Mouse (Mus musculus) neural tube, embryonic 15.5 days (tissue): Measurements from ENCODE around the gene Sbk1. TPM values are rescaled to one million over a fixed set of nuclear protein-coding genes. Genes with fewer than 3 reads are reported as not detected.

Experiments used
- ATAC-seq: fragments of 200-750 bp; cut with Nextera tagmentation; 2 replicates; pipeline ENCODE4 v1.8.0; 2017; ENCODE audit warnings: mild to moderate bottlenecking, moderate TSS enrichment, moderate library complexity; ENCODE audit not compliant: low FRiP score
- H3K27ac ChIP-seq: fragments of 300-500 bp; sonication (generic); replicated peaks from 2 replicates; pipeline ENCODE4 v1.5.1; 2015; ENCODE audit warnings: mild to moderate bottlenecking, inconsistent platforms
- H3K27me3 ChIP-seq: fragments of 300-500 bp; sonication (generic); replicated peaks from 2 replicates; pipeline ENCODE4 v1.6.1; 2015; ENCODE audit warnings: inconsistent platforms
- H3K36me3 ChIP-seq: fragments of 300-500 bp; sonication (generic); 2 replicates; pipeline ENCODE4 v1.6.1; 2015; ENCODE audit warnings: inconsistent platforms
- H3K4me1 ChIP-seq: fragments of 300-500 bp; sonication (generic); 2 replicates; pipeline ENCODE4 v1.6.1; 2015; ENCODE audit warnings: inconsistent platforms
- H3K4me2 ChIP-seq: fragments of 300-500 bp; sonication (generic); 2 replicates; pipeline ENCODE4 v1.6.1; 2015; ENCODE audit warnings: inconsistent platforms, mild to moderate bottlenecking, moderate library complexity
- H3K4me3 ChIP-seq: fragments of 300-500 bp; sonication (generic); replicated peaks from 2 replicates; pipeline ENCODE4 v1.5.1; 2015; ENCODE audit warnings: mild to moderate bottlenecking, inconsistent platforms
- H3K9ac ChIP-seq: fragments of 300-500 bp; sonication (generic); replicated peaks from 2 replicates; pipeline ENCODE4 v1.6.1; 2015; ENCODE audit warnings: mild to moderate bottlenecking, inconsistent platforms
- H3K9me3 ChIP-seq: fragments of 300-500 bp; sonication (generic); replicated peaks from 2 replicates; pipeline ENCODE4 v1.6.1; 2016; ENCODE audit warnings: inconsistent platforms
- WGBS: fragments of 180-500 bp; shearing (Covaris S2); methylation state at CpG from one replicate; pipeline ENCODE4 v1.1.7; 2015; ENCODE audit warnings: mixed read lengths; 5-methylcytosine and 5-hydroxymethylcytosine counted together
- polyA plus RNA-seq: library from polyadenylated mRNA; unstranded; fragments of >200 nt; fragmentation: Nextera tagmentation; extraction: Ambion mirVana; gene quantifications from 2 replicates; pipeline ENCODE4 v1.2.1, GENCODE M21; 2015

Gene Sbk1
- polyA plus RNA-seq, 1 experiment from 2014 or later = 182 TPM

- H3K36me3 ChIP-seq = no peaks in the 10 kb centered on the region
- H3K27ac ChIP-seq = no peak overlapping the region
- no peak overlapping the region for H3K9ac ChIP-seq
- no peak overlapping the region for H3K4me2 ChIP-seq
- no peaks in the 10 kb centered on the region for H3K9me3 ChIP-seq
- H3K4me1 ChIP-seq = peaks cover 39% of the 10 kb centered on the region
- peaks cover 2% of the 10 kb centered on the region; the same call in 1 of the 2 replicates for H3K27me3 ChIP-seq
- WGBS = 64% methylated on average over 8 of the region's 8 CpGs
- no peak for ATAC-seq
- H3K4me3 ChIP-seq = no peak overlapping the region
Measured at GRCm38 (mm10) chr7:126267606-126268005, 4.8 kb upstream of the Sbk1 start.

GRCm38 (mm10) chr7:126272770-126273311 is 422 bp downstream of the Sbk1 start:
- Histone ChIP-seq H3K9ac (peak overlapping the region; percentile 99), H3K4me3 (peak overlapping the region; percentile 95), H3K4me2 (peak overlapping the region; percentile 90), H3K9me3 (no peaks in the 10 kb centered on the region), H3K4me1 (peaks cover 58% of the 10 kb centered on the region), H3K27me3 (0 out of 2 replicates have a peak, but pooled peaks cover 2% of the 10 kb centered on the region), H3K36me3 (peaks cover 7% of the 10 kb centered on the region; the same call in 1 of the 2 replicates), H3K27ac (peak overlapping the region; percentile 96)
- 0% methylated on average over 35 of the region's 38 CpGs for WGBS
- ATAC-seq = peak; percentile 40

- peak overlapping the region; percentile 90 for H3K4me2 ChIP-seq
- H3K27me3 ChIP-seq = no peaks in the 10 kb centered on the region
- H3K4me1 ChIP-seq = peaks cover 65% of the 10 kb centered on the region
- peak overlapping the region; percentile 99 for H3K9ac ChIP-seq
- H3K36me3 ChIP-seq = peaks cover 12% of the 10 kb centered on the region; the same call in 1 of the 2 replicates
- H3K4me3 ChIP-seq = peak overlapping the region; percentile 95
- peak overlapping the region; percentile 96 for H3K27ac ChIP-seq
- no peaks in the 10 kb centered on the region for H3K9me3 ChIP-seq
- ATAC-seq = no peak
- 4% methylated on average over 11 of the region's 11 CpGs for WGBS
Measured at GRCm38 (mm10) chr7:126273351-126274042, 1.1 kb downstream of the Sbk1 start.

GRCm38 (mm10) chr7:126274137-126274536 is 1.7 kb downstream of the Sbk1 start:
- Histone ChIP-seq H3K27me3 (no peaks in the 10 kb centered on the region), H3K4me2 (peak overlapping the region; percentile 90), H3K9me3 (no peaks in the 10 kb centered on the region), H3K36me3 (peaks cover 14% of the 10 kb centered on the region; the same call in 1 of the 2 replicates), H3K9ac (peak overlapping the region; percentile 99), H3K4me1 (peaks cover 71% of the 10 kb centered on the region), H3K27ac (0 out of 2 replicates have a peak overlapping the region, but pooled peaks have one; percentile 96), H3K4me3 (peak overlapping the region; percentile 95)
- WGBS = 5% methylated on average over 3 of the region's 3 CpGs
- ATAC-seq = no peak

GRCm38 (mm10) chr7:126274626-126275025 is 2.2 kb downstream of the Sbk1 start:
- Histone ChIP-seq H3K4me3 (peak overlapping the region; percentile 95), H3K27me3 (no peaks in the 10 kb centered on the region), H3K36me3 (peaks cover 16% of the 10 kb centered on the region; the same call in 1 of the 2 replicates), H3K4me2 (peak overlapping the region; percentile 90), H3K4me1 (peaks cover 76% of the 10 kb centered on the region), H3K9me3 (no peaks in the 10 kb centered on the region), H3K27ac (peak overlapping the region; percentile 96; the same call in 1 of the 2 replicates), H3K9ac (peak overlapping the region; percentile 99)
- WGBS = 4% methylated on average over 4 of the region's 4 CpGs
- ATAC-seq = no peak

- no peaks in the 10 kb centered on the region for H3K9me3 ChIP-seq
- 80% methylated on average over 5 of the region's 5 CpGs for WGBS
- peak overlapping the region; percentile 99 for H3K9ac ChIP-seq
- peak overlapping the region; percentile 90 for H3K4me2 ChIP-seq
- H3K4me3 ChIP-seq = peak overlapping the region; percentile 95
- peaks cover 84% of the 10 kb centered on the region for H3K4me1 ChIP-seq
- H3K27ac ChIP-seq = 0 out of 2 replicates have a peak overlapping the region, but pooled peaks have one; percentile 41
- no peaks in the 10 kb centered on the region for H3K27me3 ChIP-seq
- H3K36me3 ChIP-seq = peaks cover 20% of the 10 kb centered on the region; the same call in 1 of the 2 replicates
- no peak for ATAC-seq
Measured at GRCm38 (mm10) chr7:126275711-126276110, 3.3 kb downstream of the Sbk1 start.

GRCm38 (mm10) chr7:126276297-126276696 is 3.9 kb downstream of the Sbk1 start:
- Histone ChIP-seq H3K4me1 (peaks cover 81% of the 10 kb centered on the region), H3K4me2 (peak overlapping the region; percentile 90), H3K4me3 (peak overlapping the region; percentile 95), H3K36me3 (peaks cover 22% of the 10 kb centered on the region; the same call in 1 of the 2 replicates), H3K9me3 (no peaks in the 10 kb centered on the region), H3K27me3 (no peaks in the 10 kb centered on the region), H3K27ac (peak overlapping the region; percentile 13; the same call in 1 of the 2 replicates), H3K9ac (peak overlapping the region; percentile 99; the same call in 1 of the 2 replicates)
- no peak for ATAC-seq
- WGBS = 48% methylated on average over 6 of the region's 6 CpGs

GRCm38 (mm10) chr7:126277536-126278295 is 5.3 kb downstream of the Sbk1 start:
- Histone ChIP-seq H3K27ac (no peak overlapping the region; the same call in 1 of the 2 replicates), H3K36me3 (peaks cover 31% of the 10 kb centered on the region; the same call in 1 of the 2 replicates), H3K4me2 (peak overlapping the region; percentile 90), H3K9me3 (no peaks in the 10 kb centered on the region), H3K9ac (peak overlapping the region; percentile 99; the same call in 1 of the 2 replicates), H3K4me3 (peak overlapping the region; percentile 95), H3K27me3 (no peaks in the 10 kb centered on the region), H3K4me1 (peaks cover 88% of the 10 kb centered on the region)
- no peak for ATAC-seq
- 47% methylated on average over 22 of the region's 22 CpGs for WGBS

GRCm38 (mm10) chr7:126278799-126279198 is 6.4 kb downstream of the Sbk1 start:
- H3K4me3 ChIP-seq = no peak overlapping the region
- no peak overlapping the region; the same call in 1 of the 2 replicates for H3K9ac ChIP-seq
- WGBS = 84% methylated on average over 5 of the region's 5 CpGs
- H3K9me3 ChIP-seq = no peaks in the 10 kb centered on the region
- no peak for ATAC-seq
- H3K27me3 ChIP-seq = no peaks in the 10 kb centered on the region
- H3K36me3 ChIP-seq = peaks cover 39% of the 10 kb centered on the region
- peak overlapping the region; percentile 90; the same call in 1 of the 2 replicates for H3K4me2 ChIP-seq
- H3K4me1 ChIP-seq = peaks cover 94% of the 10 kb centered on the region
- no peak overlapping the region for H3K27ac ChIP-seq

GRCm38 (mm10) chr7:126279774-126280482 is 7.5 kb downstream of the Sbk1 start:
- 37% methylated on average over 8 of the region's 8 CpGs for WGBS
- no peak for ATAC-seq
- no peaks in the 10 kb centered on the region for H3K27me3 ChIP-seq
- H3K36me3 ChIP-seq = peaks cover 42% of the 10 kb centered on the region
- H3K4me3 ChIP-seq = no peak overlapping the region
- H3K4me1 ChIP-seq = peaks cover 94% of the 10 kb centered on the region
- H3K27ac ChIP-seq = no peak overlapping the region
- no peak overlapping the region for H3K9ac ChIP-seq
- H3K9me3 ChIP-seq = no peaks in the 10 kb centered on the region
- H3K4me2 ChIP-seq = 0 out of 2 replicates have a peak overlapping the region, but pooled peaks have one; percentile 13

- no peak overlapping the region for H3K4me2 ChIP-seq
- H3K4me3 ChIP-seq = no peak overlapping the region
- H3K4me1 ChIP-seq = peaks cover 94% of the 10 kb centered on the region
- no peak for ATAC-seq
- no peak overlapping the region for H3K27ac ChIP-seq
- no peaks in the 10 kb centered on the region for H3K9me3 ChIP-seq
- no peaks in the 10 kb centered on the region for H3K27me3 ChIP-seq
- 70% methylated on average over 6 of the region's 6 CpGs for WGBS
- H3K36me3 ChIP-seq = peaks cover 40% of the 10 kb centered on the region
- H3K9ac ChIP-seq = no peak overlapping the region
Measured at GRCm38 (mm10) chr7:126280696-126281095, 8.3 kb downstream of the Sbk1 start.
